11 mouse cellular contexts compared by ENCODE assay signal in genomic region chr12:25012555-25013540, GRCm38 (mm10). TPM values are rescaled to one million over a fixed set of nuclear protein-coding genes. Genes with fewer than 3 reads are reported as not detected.
A peak's percentile ranks its signal among the peaks of the same experiment; 100 is the strongest.
DNase-seq lines count a peak whose midpoint lies in the region; ATAC-seq and TF ChIP-seq lines count a peak whose summit lies in the region.
"Had no signal": no experiment of that assay in that cellular context is flagged by ENCODE, and none has a peak within 500 bp of the region (broad histone marks: within the 10 kb centered on the region; RNA-seq: fewer than 3 reads in every experiment).

No protein-coding gene starts in this region.

- no peak overlapping the region for H3K4me3 ChIP-seq in heart, adult 2 months
- H3K4me3 ChIP-seq in heart, embryonic 10.5 days, result no peak overlapping the region
- no peak overlapping the region for H3K4me3 ChIP-seq in midbrain, embryonic 11.5 days (ENCODE audit: low read depth, low read length)
- no peak overlapping the region for H3K4me3 ChIP-seq in forebrain, postnatal 0 days (ENCODE audit: low read depth, low read length)
- H3K4me3 ChIP-seq: embryonic facial prominence, embryonic 10.5 days; neural tube, embryonic 13.5 days had no signal

- peaks cover 15% of the 10 kb centered on the region for H3K36me3 ChIP-seq in heart, adult 2 months (ENCODE audit: control insufficient read depth, insufficient read depth, low read length)
- H3K36me3 ChIP-seq in heart, embryonic 10.5 days, result peaks cover 89% of the 10 kb centered on the region
- peaks cover 13% of the 10 kb centered on the region for H3K36me3 ChIP-seq in midbrain, embryonic 11.5 days (ENCODE audit: control insufficient read depth, insufficient read depth, low read length)
- peaks cover 85% of the 10 kb centered on the region for H3K36me3 ChIP-seq in forebrain, postnatal 0 days (ENCODE audit: insufficient read depth)

- H3K4me2 ChIP-seq in midbrain, embryonic 11.5 days, result no peak overlapping the region
- H3K4me2 ChIP-seq in forebrain, postnatal 0 days (ENCODE audit: low read depth), result no peak overlapping the region
- H3K4me2 ChIP-seq: neural tube, embryonic 13.5 days had no signal

- peak overlapping the region; percentile 26 for H3K27ac ChIP-seq in heart, adult 2 months
- H3K27ac ChIP-seq in heart, embryonic 10.5 days, result no peak overlapping the region
- H3K27ac ChIP-seq in midbrain, embryonic 11.5 days (ENCODE audit: low read depth, low read length), result no peak overlapping the region
- no peak overlapping the region for H3K27ac ChIP-seq in forebrain, postnatal 0 days (ENCODE audit: low read depth, low read length)
- H3K27ac ChIP-seq: embryonic facial prominence, embryonic 10.5 days; neural tube, embryonic 13.5 days had no signal

- H3K9ac ChIP-seq in heart, adult 2 months (ENCODE audit: low read depth, low read length), result no peak overlapping the region
- H3K9ac ChIP-seq in midbrain, embryonic 11.5 days (ENCODE audit: low read length), result no peak overlapping the region
- no peak overlapping the region for H3K9ac ChIP-seq in forebrain, postnatal 0 days
- H3K9ac ChIP-seq: neural tube, embryonic 13.5 days had no signal

- H3K4me1 ChIP-seq in heart, adult 2 months (ENCODE audit: control insufficient read depth, insufficient read depth, low read length), result peaks cover 2% of the 10 kb centered on the region; the same call in 1 of the 2 replicates
- H3K4me1 ChIP-seq in heart, embryonic 10.5 days, result 0 out of 2 replicates have a peak, but pooled peaks cover 4% of the 10 kb centered on the region
- H3K4me1 ChIP-seq in midbrain, embryonic 11.5 days (ENCODE audit: control insufficient read depth, insufficient read depth, low read length), result no peaks in the 10 kb centered on the region
- no peaks in the 10 kb centered on the region for H3K4me1 ChIP-seq in forebrain, postnatal 0 days (ENCODE audit: insufficient read depth)
- H3K4me1 ChIP-seq: neural tube, embryonic 13.5 days had no signal

- TF ChIP-seq EP300 in heart, adult 2 months (IDR thresholded peaks at IDR 0.05; ENCODE audit: insufficient read depth, low read depth, low read length), result no peak

- no peaks in the 10 kb centered on the region for H3K27me3 ChIP-seq in heart, adult 2 months (ENCODE audit: control insufficient read depth, insufficient read depth, low read length)
- H3K27me3 ChIP-seq in heart, embryonic 10.5 days (ENCODE audit: insufficient read depth, poor library complexity, severe bottlenecking), result no peaks in the 10 kb centered on the region
- no peaks in the 10 kb centered on the region for H3K27me3 ChIP-seq in midbrain, embryonic 11.5 days (ENCODE audit: control insufficient read depth, insufficient read depth, low read length)
- no peaks in the 10 kb centered on the region for H3K27me3 ChIP-seq in forebrain, postnatal 0 days (ENCODE audit: insufficient read depth, low read length)
- H3K27me3 ChIP-seq: neural tube, embryonic 13.5 days had no signal

- ATAC-seq in neutrophil, adult 5-6 weeks (ENCODE audit: extremely low read depth, insufficient number of reproducible peaks, low FRiP score, poor library complexity, severe bottlenecking), result peak; percentile 41; the same call in 1 of the 2 replicates
- no peak for ATAC-seq in midbrain, embryonic 11.5 days (ENCODE audit: low FRiP score)
- no peak for ATAC-seq in forebrain, postnatal 0 days

- 60% methylated on average over 13 of the region's 13 CpGs for WGBS in heart, adult 2 months
- 79% methylated on average over 13 of the region's 13 CpGs for WGBS in heart, embryonic 10.5 days
- WGBS in midbrain, embryonic 11.5 days, result 91% methylated on average over 13 of the region's 13 CpGs
- WGBS in forebrain, postnatal 0 days, result 88% methylated on average over 13 of the region's 13 CpGs

- DNase-seq in heart, adult 2 months, result peak in 1 of 2 experiments; percentile 46
- DNase-seq in heart, embryonic 10.5 days (ENCODE audit: low spot score), result no peak
- DNase-seq in MN1 (ENCODE audit: low spot score), result peak; percentile 58
- DNase-seq in heart, adult 8-10 months (ENCODE audit: low spot score), result peak; percentile 53
- no peak for DNase-seq in midbrain, embryonic 11.5 days (ENCODE audit: low spot score, missing footprints)
- no peak for DNase-seq in spleen, adult 18-20 months
- DNase-seq in forebrain, postnatal 0 days, result no peak
- DNase-seq: gastrocnemius, postnatal 14 days had no signal

- intact Hi-C loops in heart, adult 2 months (cut with DNase I), result no loop called here

- H3K9me3 ChIP-seq in heart, embryonic 10.5 days, result no peaks in the 10 kb centered on the region
- H3K9me3 ChIP-seq in midbrain, embryonic 11.5 days (ENCODE audit: control insufficient read depth, low read length), result no peaks in the 10 kb centered on the region
- no peaks in the 10 kb centered on the region for H3K9me3 ChIP-seq in forebrain, postnatal 0 days (ENCODE audit: low read length)
- H3K9me3 ChIP-seq: embryonic facial prominence, embryonic 10.5 days; neural tube, embryonic 13.5 days had no signal

- no peak for TF ChIP-seq POLR2A in heart, adult 2 months (IDR thresholded peaks at IDR 0.05; ENCODE audit: insufficient read depth, low read depth, low read length)

- no peak for TF ChIP-seq CTCF in heart, adult 2 months (IDR thresholded peaks at IDR 0.05)
- no peak for TF ChIP-seq CTCF in forebrain, postnatal 0 days (IDR thresholded peaks at IDR 0.05; ENCODE audit: low read depth)

- H3K79me2 ChIP-seq in heart, adult 2 months (replicated peaks; ENCODE audit: control insufficient read depth, insufficient read depth, low read length), result no peaks in the 10 kb centered on the region

RNA-seq across cellular contexts. Expression of gene Kidins220, which starts 38.1 kb away (rescaled TPM):
- 10 to 100 TPM; 68.4 TPM for total RNA-seq in heart, adult 2 months (2021)
- 41.6 and 52.9 TPM in 2 replicates for polyA plus RNA-seq in heart, adult 2 months (2012; rRNA removed)
- polyA plus RNA-seq in heart, embryonic 10.5 days (2016; fragmentation: Nextera tagmentation; extraction: Ambion mirVana), result 31.7 and 33.0 TPM in 2 replicates
- total RNA-seq in heart, adult 8-10 months (2022), result 10 to 100 TPM; 57.2 to 84.5 (median 66.5) TPM
- 89.7 and 89.8 TPM in 2 replicates for total RNA-seq in neutrophil, adult 5-6 weeks (2017)
- 49.9 and 53.8 TPM in 2 replicates for polyA plus RNA-seq in midbrain, embryonic 11.5 days (2014; fragmentation: Nextera tagmentation; extraction: Ambion mirVana)
- 307 and 394 TPM in 2 replicates for total RNA-seq in forebrain, postnatal 0 days (2014; rRNA removed)
- 82.2 and 103 TPM in 2 replicates for polyA plus RNA-seq in forebrain, postnatal 0 days (2015; fragmentation: Nextera tagmentation; extraction: Ambion mirVana)

Comparison
In these comparisons a context has a peak if more than half of its experiments do, and no peak if none do; other contexts are left out.
1. DNase-seq: peak in MN1 (single experiment) and heart, adult 8-10 months (single experiment); none in heart, embryonic 10.5 days (single experiment), midbrain, embryonic 11.5 days (single experiment), spleen, adult 18-20 months (0 of 2) and forebrain, postnatal 0 days (single experiment).